Mouse (Mus musculus): Measurements from ENCODE around the gene Pmfbp1. TPM values are rescaled to one million over a fixed set of nuclear protein-coding genes. Genes with fewer than 3 reads are reported as not detected.

The Pmfbp1 gene
- polyA plus RNA-seq, 1 experiment from 2014 or later: 4.7 TPM

DNA sequence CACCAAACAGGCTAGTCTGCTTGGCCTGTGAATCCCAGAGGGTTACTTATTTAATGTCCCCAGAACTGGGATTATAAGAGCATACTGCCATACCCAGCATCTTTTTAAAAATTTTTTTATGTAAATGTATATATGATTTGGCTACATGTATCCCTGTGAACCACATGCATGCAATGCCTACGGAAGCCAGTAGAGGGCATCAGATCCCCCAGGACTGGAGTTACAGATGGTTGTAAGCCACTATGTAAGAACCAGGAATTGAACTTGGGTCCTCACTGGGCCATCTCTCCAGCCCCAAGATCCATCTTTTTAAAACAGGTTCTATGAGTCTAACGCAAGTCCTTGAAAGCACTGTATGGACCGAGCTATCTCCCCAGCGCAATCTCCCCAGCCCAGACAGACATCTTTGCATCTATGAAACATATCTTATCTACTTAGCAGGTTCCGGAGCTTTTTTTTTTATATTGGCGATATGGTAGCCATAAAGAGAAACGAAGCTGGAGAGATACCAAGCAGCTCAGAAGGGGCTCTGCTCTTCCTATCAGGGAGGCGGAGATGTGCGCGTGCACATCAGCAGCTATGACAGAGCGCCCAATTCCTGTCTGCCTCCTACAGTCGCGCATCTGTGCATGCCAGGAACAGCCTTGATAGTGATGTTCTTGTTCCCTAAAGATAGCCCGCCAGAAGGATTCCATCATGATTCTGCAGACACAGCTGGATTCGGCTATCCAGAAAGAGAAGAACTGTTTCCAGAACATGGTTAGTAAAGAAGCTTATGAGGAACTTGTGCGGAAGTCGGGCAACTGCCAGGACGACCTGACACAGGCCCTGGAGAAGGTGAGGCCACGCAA is 41.5 kb downstream of the Pmfbp1 start:
- WGBS: 87% methylated on average over 19 of the region's 19 CpGs
- Histone ChIP-seq H3K27me3 (ENCODE audit: control insufficient read depth, insufficient read depth, low read length) (no peaks in the 10 kb centered on the region), H3K4me1 (replicated peaks; ENCODE audit: control insufficient read depth, insufficient read depth, low read length) (no peaks in the 10 kb centered on the region), H3K9me3 (ENCODE audit: control insufficient read depth, low read length) (no peaks in the 10 kb centered on the region), H3K4me2 (replicated peaks; ENCODE audit: low read depth, low read length) (no peak overlapping the region), H3K27ac (ENCODE audit: low read depth, low read length) (no peak overlapping the region), H3K36me3 (ENCODE audit: control insufficient read depth, insufficient read depth, low read length) (no peaks in the 10 kb centered on the region), H3K4me3 (ENCODE audit: low read depth, low read length) (no peak overlapping the region), H3K9ac (ENCODE audit: low read depth, low read length) (no peak overlapping the region)
- no peak for ATAC-seq (ENCODE audit: low FRiP score)
- peak; percentile 58 for DNase-seq (ENCODE audit: low spot score)

- no peaks in the 10 kb centered on the region for H3K9me3 ChIP-seq (ENCODE audit: control insufficient read depth, low read length)
- H3K27ac ChIP-seq (ENCODE audit: low read depth, low read length): no peak overlapping the region
- H3K4me3 ChIP-seq (ENCODE audit: low read depth, low read length): no peak overlapping the region
- H3K4me2 ChIP-seq (replicated peaks; ENCODE audit: low read depth, low read length): no peak overlapping the region; the same call in 1 of the 2 replicates
- WGBS: 3% methylated on average over 5 of the region's 5 CpGs
- no peaks in the 10 kb centered on the region for H3K36me3 ChIP-seq (ENCODE audit: control insufficient read depth, insufficient read depth, low read length)
- no peaks in the 10 kb centered on the region for H3K27me3 ChIP-seq (ENCODE audit: control insufficient read depth, insufficient read depth, low read length)
- H3K9ac ChIP-seq (ENCODE audit: low read depth, low read length): no peak overlapping the region
- no peaks in the 10 kb centered on the region for H3K4me1 ChIP-seq (replicated peaks; ENCODE audit: control insufficient read depth, insufficient read depth, low read length)
- DNase-seq (ENCODE audit: low spot score) (peak; percentile 91), ATAC-seq (ENCODE audit: low FRiP score) (peak; percentile 57; the same call in 1 of the 2 replicates)
These were observed 42.9 kb downstream of the Pmfbp1 start for GRCm38 (mm10) chr8:109536703-109537102.

- Histone ChIP-seq H3K9me3 (ENCODE audit: control insufficient read depth, low read length) (no peaks in the 10 kb centered on the region), H3K4me2 (replicated peaks; ENCODE audit: low read depth, low read length) (no peak overlapping the region), H3K27me3 (ENCODE audit: control insufficient read depth, insufficient read depth, low read length) (no peaks in the 10 kb centered on the region), H3K4me1 (replicated peaks; ENCODE audit: control insufficient read depth, insufficient read depth, low read length) (no peaks in the 10 kb centered on the region), H3K4me3 (ENCODE audit: low read depth, low read length) (no peak overlapping the region), H3K27ac (ENCODE audit: low read depth, low read length) (no peak overlapping the region), H3K9ac (ENCODE audit: low read depth, low read length) (no peak overlapping the region), H3K36me3 (ENCODE audit: control insufficient read depth, insufficient read depth, low read length) (0 out of 2 replicates have a peak, but pooled peaks cover 5% of the 10 kb centered on the region)
- no peak for DNase-seq (ENCODE audit: low spot score)
- ATAC-seq (ENCODE audit: low FRiP score): no peak
- WGBS: 65% methylated on average over 5 of the region's 5 CpGs
These were observed 48.3 kb downstream of the Pmfbp1 start for GRCm38 (mm10) chr8:109542165-109542564.

GRCm38 (mm10) chr8:109542748-109543519 is 49.1 kb downstream of the Pmfbp1 start:
- Histone ChIP-seq H3K27ac (ENCODE audit: low read depth, low read length) (no peak overlapping the region), H3K27me3 (ENCODE audit: control insufficient read depth, insufficient read depth, low read length) (no peaks in the 10 kb centered on the region), H3K4me3 (ENCODE audit: low read depth, low read length) (no peak overlapping the region), H3K9ac (ENCODE audit: low read depth, low read length) (no peak overlapping the region), H3K9me3 (ENCODE audit: control insufficient read depth, low read length) (no peaks in the 10 kb centered on the region), H3K36me3 (ENCODE audit: control insufficient read depth, insufficient read depth, low read length) (peaks cover 7% of the 10 kb centered on the region; the same call in 1 of the 2 replicates), H3K4me1 (replicated peaks; ENCODE audit: control insufficient read depth, insufficient read depth, low read length) (no peaks in the 10 kb centered on the region), H3K4me2 (replicated peaks; ENCODE audit: low read depth, low read length) (no peak overlapping the region)
- ATAC-seq (ENCODE audit: low FRiP score) (no peak), DNase-seq (ENCODE audit: low spot score) (no peak)
- 88% methylated on average over 8 of the region's 8 CpGs for WGBS

DNA sequence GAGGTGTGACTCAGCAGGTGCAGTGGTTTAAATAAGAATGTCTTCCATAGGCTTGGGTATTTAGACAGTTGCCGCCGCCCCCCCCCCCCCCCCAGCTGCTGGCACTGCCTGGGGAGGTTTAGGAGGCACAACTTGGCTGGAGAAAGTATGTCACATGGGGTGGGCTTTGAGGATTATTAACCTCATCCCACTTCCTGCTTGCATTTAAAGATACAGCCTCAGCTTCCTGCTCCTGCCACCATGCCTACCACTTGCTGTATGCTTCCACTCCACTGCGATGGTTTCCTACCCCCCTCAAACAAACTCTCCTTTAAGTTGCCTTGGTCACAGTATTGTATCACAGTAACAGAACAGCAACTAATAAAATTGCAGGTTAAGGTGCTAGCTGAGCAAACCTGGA is 50.2 kb downstream of the Pmfbp1 start:
- no peak overlapping the region for H3K4me3 ChIP-seq (ENCODE audit: low read depth, low read length)
- no peak overlapping the region for H3K27ac ChIP-seq (ENCODE audit: low read depth, low read length)
- no peak for ATAC-seq (ENCODE audit: low FRiP score)
- no peak overlapping the region for H3K4me2 ChIP-seq (replicated peaks; ENCODE audit: low read depth, low read length)
- DNase-seq (ENCODE audit: low spot score): no peak
- H3K36me3 ChIP-seq (ENCODE audit: control insufficient read depth, insufficient read depth, low read length): peaks cover 10% of the 10 kb centered on the region; the same call in 1 of the 2 replicates
- no peak overlapping the region for H3K9ac ChIP-seq (ENCODE audit: low read depth, low read length)
- no peaks in the 10 kb centered on the region for H3K4me1 ChIP-seq (replicated peaks; ENCODE audit: control insufficient read depth, insufficient read depth, low read length)
- H3K9me3 ChIP-seq (ENCODE audit: control insufficient read depth, low read length): no peaks in the 10 kb centered on the region
- 55% methylated on average over 3 of the region's 3 CpGs for WGBS
- H3K27me3 ChIP-seq (ENCODE audit: control insufficient read depth, insufficient read depth, low read length): no peaks in the 10 kb centered on the region

DNA sequence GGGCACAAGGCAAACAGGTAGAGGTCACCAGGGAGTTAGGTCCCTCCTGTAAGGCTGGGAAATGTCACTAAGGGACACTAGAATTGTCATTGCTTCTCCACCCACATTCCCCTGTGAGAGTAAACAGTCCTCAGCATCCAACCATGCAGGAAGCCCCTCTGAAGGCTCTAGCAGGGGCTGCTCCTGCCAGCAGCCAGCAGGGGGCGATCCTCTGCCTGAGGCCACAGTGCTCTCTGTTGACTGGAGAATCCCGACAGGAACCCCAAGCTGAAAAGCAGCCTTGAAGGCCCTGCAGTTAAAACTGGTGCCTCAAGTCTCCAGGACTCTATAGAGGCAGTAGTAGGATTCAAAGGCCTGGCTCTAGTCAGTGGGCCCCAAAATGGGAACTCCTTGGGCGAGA is 57.8 kb downstream of the Pmfbp1 start:
- Histone ChIP-seq H3K4me2 (replicated peaks; ENCODE audit: low read depth, low read length) (no peak overlapping the region), H3K9me3 (ENCODE audit: control insufficient read depth, low read length) (no peaks in the 10 kb centered on the region), H3K27me3 (ENCODE audit: control insufficient read depth, insufficient read depth, low read length) (no peaks in the 10 kb centered on the region), H3K27ac (ENCODE audit: low read depth, low read length) (no peak overlapping the region), H3K9ac (ENCODE audit: low read depth, low read length) (no peak overlapping the region), H3K36me3 (ENCODE audit: control insufficient read depth, insufficient read depth, low read length) (peaks cover 34% of the 10 kb centered on the region), H3K4me1 (replicated peaks; ENCODE audit: control insufficient read depth, insufficient read depth, low read length) (no peaks in the 10 kb centered on the region), H3K4me3 (ENCODE audit: low read depth, low read length) (no peak overlapping the region)
- 44% methylated on average over 3 of the region's 3 CpGs for WGBS
- ATAC-seq (ENCODE audit: low FRiP score) (no peak), DNase-seq (ENCODE audit: low spot score) (peak; percentile 66)

GRCm38 (mm10) chr8:109563881-109564280 is 70.1 kb downstream of the Pmfbp1 start:
- Histone ChIP-seq H3K9ac (ENCODE audit: low read depth, low read length) (no peak overlapping the region), H3K27me3 (ENCODE audit: control insufficient read depth, insufficient read depth, low read length) (no peaks in the 10 kb centered on the region), H3K4me1 (replicated peaks; ENCODE audit: control insufficient read depth, insufficient read depth, low read length) (no peaks in the 10 kb centered on the region), H3K4me2 (replicated peaks; ENCODE audit: low read depth, low read length) (no peak overlapping the region), H3K9me3 (ENCODE audit: control insufficient read depth, low read length) (no peaks in the 10 kb centered on the region), H3K27ac (ENCODE audit: low read depth, low read length) (no peak overlapping the region), H3K36me3 (ENCODE audit: control insufficient read depth, insufficient read depth, low read length) (peaks cover 14% of the 10 kb centered on the region), H3K4me3 (ENCODE audit: low read depth, low read length) (no peak overlapping the region)
- ATAC-seq (ENCODE audit: low FRiP score) (no peak), DNase-seq (ENCODE audit: low spot score) (no peak)
- 77% methylated on average over 2 of the region's 2 CpGs for WGBS

DNA sequence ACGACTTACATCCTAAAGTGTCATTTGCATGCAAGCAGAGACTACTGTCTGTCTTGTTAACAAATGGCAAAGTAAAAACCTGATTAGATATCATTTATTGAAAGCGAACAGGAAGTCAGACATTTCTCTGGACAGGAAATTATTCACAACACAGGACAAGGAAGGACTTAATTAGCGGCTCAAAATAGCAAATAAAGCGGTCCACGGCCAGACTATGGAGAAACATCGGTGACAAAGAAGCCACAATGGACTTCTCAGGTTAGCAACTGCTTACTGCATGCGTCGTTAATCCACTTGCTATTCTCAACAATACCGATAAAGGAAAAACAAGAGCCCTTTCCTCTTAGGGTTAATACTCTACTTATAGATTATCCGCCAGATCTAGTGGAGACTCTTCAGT is 70.9 kb downstream of the Pmfbp1 start:
- DNase-seq (ENCODE audit: low spot score) (no peak), ATAC-seq (ENCODE audit: low FRiP score) (no peak)
- Histone ChIP-seq H3K27me3 (ENCODE audit: control insufficient read depth, insufficient read depth, low read length) (no peaks in the 10 kb centered on the region), H3K4me1 (replicated peaks; ENCODE audit: control insufficient read depth, insufficient read depth, low read length) (no peaks in the 10 kb centered on the region), H3K4me3 (ENCODE audit: low read depth, low read length) (peak overlapping the region; percentile 92), H3K4me2 (replicated peaks; ENCODE audit: low read depth, low read length) (peak overlapping the region; percentile 46), H3K9me3 (ENCODE audit: control insufficient read depth, low read length) (no peaks in the 10 kb centered on the region), H3K36me3 (ENCODE audit: control insufficient read depth, insufficient read depth, low read length) (peaks cover 6% of the 10 kb centered on the region; the same call in 1 of the 2 replicates), H3K9ac (ENCODE audit: low read depth, low read length) (peak overlapping the region; percentile 96), H3K27ac (ENCODE audit: low read depth, low read length) (peak overlapping the region; percentile 85)
- 8% methylated on average over 10 of the region's 10 CpGs for WGBS

All from hindbrain, embryonic 11.5 days (tissue).